In genomic region chr5:150431286-150431685, GRCm38 (mm10) we compare ENCODE assay signal across 9 mouse cellular contexts.
DNase-seq lines count a peak whose midpoint lies in the region; ATAC-seq and TF ChIP-seq lines count a peak whose summit lies in the region.
"Had no signal": no experiment of that assay in that cellular context is flagged by ENCODE, and none has a peak within 500 bp of the region (broad histone marks: within the 10 kb centered on the region; RNA-seq: fewer than 3 reads in every experiment).

No protein-coding gene starts in this region.

- TF ChIP-seq EP300 in MEL (IDR thresholded peaks at IDR 0.05; ENCODE audit: low read depth in 1 of 2, low read length in 2 of 2) = no peak

- no peak overlapping the region for H3K4me3 ChIP-seq in kidney, postnatal 0 days (replicated peaks; ENCODE audit: low read depth, low read length)
- H3K4me3 ChIP-seq in MEL (ENCODE audit: control insufficient read depth in 1 of 2, insufficient read depth in 1 of 2, low read depth in 2 of 2, low read length in 2 of 2) = no peak overlapping the region
- H3K4me3 ChIP-seq: stomach, embryonic 15.5 days had no signal

- no peaks in the 10 kb centered on the region for H3K27me3 ChIP-seq in kidney, postnatal 0 days (ENCODE audit: insufficient read depth, low read length)
- H3K27me3 ChIP-seq in MEL (ENCODE audit: control insufficient read depth in 1 of 2, insufficient read depth in 2 of 2, low read length in 2 of 2) = no peaks in the 10 kb centered on the region
- H3K27me3 ChIP-seq: stomach, embryonic 15.5 days had no signal

- H3K27ac ChIP-seq in kidney, postnatal 0 days = no peak overlapping the region
- H3K27ac ChIP-seq in MEL (ENCODE audit: control insufficient read depth, low read depth, low read length) = no peak overlapping the region
- H3K27ac ChIP-seq: stomach, embryonic 15.5 days had no signal

- no peaks in the 10 kb centered on the region for H3K9me3 ChIP-seq in kidney, postnatal 0 days (replicated peaks; ENCODE audit: low read length)
- no peaks in the 10 kb centered on the region for H3K9me3 ChIP-seq in MEL (replicated peaks; ENCODE audit: insufficient read depth, low read length)
- H3K9me3 ChIP-seq: stomach, embryonic 15.5 days had no signal

- no peak overlapping the region for H3K4me2 ChIP-seq in kidney, postnatal 0 days (ENCODE audit: low read length)
- H3K4me2 ChIP-seq: stomach, embryonic 15.5 days had no signal

- H3K4me1 ChIP-seq in kidney, postnatal 0 days (replicated peaks; ENCODE audit: insufficient read depth, low read length) = no peaks in the 10 kb centered on the region
- H3K4me1 ChIP-seq in MEL (ENCODE audit: control insufficient read depth in 1 of 2, insufficient read depth in 2 of 2, low read length in 2 of 2) = no peaks in the 10 kb centered on the region
- H3K4me1 ChIP-seq: stomach, embryonic 15.5 days had no signal

- 95% methylated on average over 7 of the region's 7 CpGs for WGBS in kidney, postnatal 0 days

- peaks cover 13% of the 10 kb centered on the region; the same call in 1 of the 2 replicates for H3K36me3 ChIP-seq in kidney, postnatal 0 days (ENCODE audit: insufficient read depth, low read length)
- no peaks in the 10 kb centered on the region for H3K36me3 ChIP-seq in MEL (ENCODE audit: control insufficient read depth in 1 of 2, insufficient read depth in 2 of 2, low read length in 2 of 2)

- TF ChIP-seq CTCF in kidney, postnatal 0 days (IDR thresholded peaks at IDR 0.05; ENCODE audit: low read depth) = peak; percentile 58
- peak; percentile 59 to 72 (median 67) for TF ChIP-seq CTCF in MEL (IDR thresholded peaks at IDR 0.05 in 2 of 3, conservative IDR thresholded peaks at IDR 0.05 in 1 of 3; ENCODE audit: control insufficient read depth in 1 of 3, insufficient read depth in 1 of 3, low read depth in 2 of 3, low read length in 3 of 3, poor library complexity in 1 of 3, severe bottlenecking in 1 of 3)

- peak; percentile 28 for TF ChIP-seq RAD21 in MEL (IDR thresholded peaks at IDR 0.05; ENCODE audit: low read depth, low read length)

- no peaks in the 10 kb centered on the region for H3K79me2 ChIP-seq in MEL (ENCODE audit: control insufficient read depth, insufficient read depth, low read length, poor library complexity)

- DNase-seq in kidney, postnatal 0 days (ENCODE audit: low spot score) = no peak
- DNase-seq in kidney, postnatal 14 days = no peak
- peak; percentile 25 to 26 for DNase-seq in CD8-positive naive resting alpha-beta T cell, adult 2 months (ENCODE audit: low read depth in 2 of 2, low spot score in 2 of 2)
- peak; percentile 51 for DNase-seq in MEL (ENCODE audit: low read depth, low spot score)
- no peak for DNase-seq in ovary, postnatal 14 days (ENCODE audit: low spot score)
- DNase-seq in frontal cortex, postnatal 25 days (ENCODE audit: low spot score in 2 of 2) = no peak
- DNase-seq: cerebellum, adult 11-12 months had no signal

- no peak for ATAC-seq in kidney, postnatal 0 days (replicated peaks; ENCODE audit: low FRiP score, low read depth)
- ATAC-seq in megakaryocyte progenitor cell, adult 5-6 weeks (replicated peaks; ENCODE audit: poor library complexity) = peak; percentile 61

- no peak for TF ChIP-seq POLR2A in MEL (IDR thresholded peaks at IDR 0.05; ENCODE audit: control insufficient read depth in 1 of 2, insufficient read depth in 1 of 2, low read depth in 1 of 2, low read length in 2 of 2, poor library complexity in 1 of 2)

- no peak overlapping the region for H3K9ac ChIP-seq in kidney, postnatal 0 days (ENCODE audit: low read depth, low read length)
- H3K9ac ChIP-seq in MEL (ENCODE audit: control insufficient read depth, low read depth, low read length, poor library complexity, severe bottlenecking) = no peak overlapping the region
- H3K9ac ChIP-seq: stomach, embryonic 15.5 days had no signal

TF ChIP-seq in MEL, 35 proteins besides CTCF, POLR2A, EP300 and RAD21:
- no peak for TF ChIP-seq NRF1 (IDR thresholded peaks at IDR 0.05; ENCODE audit: insufficient read depth, low read depth, low read length, poor library complexity, severe bottlenecking)
- TF ChIP-seq MXI1 (IDR thresholded peaks at IDR 0.05; ENCODE audit: low read depth, low read length) = no peak
- TF ChIP-seq ZC3H11A (IDR thresholded peaks at IDR 0.05; ENCODE audit: low read depth, low read length) = 0 out of 2 replicates have a peak, but pooled peaks have one; percentile 32
- TF ChIP-seq SMC3 (IDR thresholded peaks at IDR 0.05; ENCODE audit: low read depth, low read length) = peak; percentile 65
- no peak for TF ChIP-seq MAX (IDR thresholded peaks at IDR 0.05; ENCODE audit: low read length)
- no peak for TF ChIP-seq MYC (IDR thresholded peaks at IDR 0.05; ENCODE audit: low read depth, low read length)
- TF ChIP-seq USF2 (IDR thresholded peaks at IDR 0.05; ENCODE audit: borderline replicate concordance in 1 of 2, insufficient read depth in 1 of 2, low read depth in 1 of 2, low read length in 2 of 2) = no peak
- TF ChIP-seq TCF12 (IDR thresholded peaks at IDR 0.05; ENCODE audit: low read depth, low read length) = no peak
- no peak for TF ChIP-seq MYB (IDR thresholded peaks at IDR 0.05; ENCODE audit: low read depth, low read length)
- no peak for TF ChIP-seq TBP (IDR thresholded peaks at IDR 0.05; ENCODE audit: low read depth, low read length)
- TF ChIP-seq ZNF384 (IDR thresholded peaks at IDR 0.05; ENCODE audit: low read depth, low read length) = no peak
- no peak for TF ChIP-seq ZKSCAN1 (IDR thresholded peaks at IDR 0.05; ENCODE audit: low read depth, low read length)
- TF ChIP-seq USF1 (IDR thresholded peaks at IDR 0.05; ENCODE audit: low read depth, low read length) = no peak
- no peak for TF ChIP-seq ETS1 (IDR thresholded peaks at IDR 0.05; ENCODE audit: low read depth, low read length)
- TF ChIP-seq BHLHE40 (IDR thresholded peaks at IDR 0.05; ENCODE audit: borderline replicate concordance, low read depth, low read length) = no peak
- no peak for TF ChIP-seq POLR2AphosphoS2 (IDR thresholded peaks at IDR 0.05; ENCODE audit: low read length)

Comparison
In these comparisons a context has a peak if more than half of its experiments do, and no peak if none do; other contexts are left out.
1. DNase-seq: peak in CD8-positive naive resting alpha-beta T cell, adult 2 months (2 of 2) and MEL (single experiment); none in kidney, postnatal 0 days (single experiment), kidney, postnatal 14 days (single experiment), ovary, postnatal 14 days (single experiment) and frontal cortex, postnatal 25 days (0 of 2).